Mouse (Mus musculus) testis, adult 10 weeks (tissue): Measurements from ENCODE around the gene Tmtc1. TPM values are rescaled to one million over a fixed set of nuclear protein-coding genes. Genes with fewer than 3 reads are reported as not detected.

Experiments used
- polyA plus RNA-seq: library from polyadenylated mRNA; stranded (reverse); fragments of 350-450 nt; fragmentation: Illumina TruSeq; extraction: RNeasy Lipid Tissue Mini Kit (QIAGEN cat#74804); gene quantifications from one replicate; pipeline ENCODE4 v1.2.3, GENCODE M21; 2014; ENCODE audit warnings: low read depth, low replicate concordance

The Tmtc1 gene
- 5.9 TPM for polyA plus RNA-seq

DNA sequence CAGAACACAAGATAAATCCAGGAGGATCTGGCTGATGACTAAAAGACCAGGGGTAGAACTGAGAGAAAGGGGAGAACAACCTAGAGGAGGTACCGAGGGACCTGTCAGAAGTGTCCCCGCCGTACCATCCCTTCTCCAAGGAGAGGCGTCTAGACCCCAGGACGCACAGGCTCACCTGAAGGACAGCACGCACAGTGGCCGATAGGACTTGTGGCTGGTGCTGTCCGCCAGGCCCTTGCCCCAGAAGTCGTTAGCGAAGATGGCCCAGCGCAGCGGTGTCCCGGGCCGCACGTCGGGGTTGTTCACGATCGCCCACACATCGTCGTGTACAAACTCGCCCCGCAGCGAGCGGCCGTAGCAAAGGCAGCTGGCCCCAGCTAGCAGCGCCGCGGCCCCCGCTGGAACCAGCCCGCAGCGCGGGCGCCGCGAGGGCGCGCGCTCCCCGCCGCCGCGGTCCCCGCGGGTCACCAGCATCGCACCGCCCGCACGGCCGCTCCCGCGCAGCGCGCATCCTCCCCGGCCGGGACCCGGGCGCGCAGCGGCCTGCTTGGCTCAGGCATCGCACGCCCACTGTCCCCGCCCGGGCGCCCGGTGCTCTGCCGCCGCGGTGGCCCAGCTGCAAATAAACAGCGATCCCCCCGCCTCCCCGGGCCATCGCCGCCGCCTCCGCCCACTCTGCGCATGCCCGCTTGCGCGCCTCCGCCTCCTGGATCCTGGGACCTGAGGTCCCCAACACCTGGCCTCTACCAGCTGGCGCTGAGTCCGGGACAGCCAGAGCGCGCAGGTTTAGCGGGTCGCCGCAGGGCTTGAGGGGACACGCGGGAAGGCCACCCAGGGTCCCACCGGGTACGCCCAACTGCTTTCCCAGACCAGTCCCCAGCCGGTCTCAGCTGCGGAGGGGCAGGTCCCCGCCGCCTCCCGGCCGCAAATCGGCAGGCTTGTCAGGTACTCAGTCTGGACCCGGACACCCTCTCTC is at the start of gene Tmtc1:
TSS of gene Tmtc1 (minus strand) at position 664 of the 976 bp plus-strand sequence.

GRCm38 (mm10) chr6:148211897-148212680 is 232.1 kb downstream of the Tmtc1 start, which contains the start of gene Ergic2:
Ergic2 (minus strand) TSS chr6:148212374.

Other genes starting within 250 kb of the Tmtc1 start
- gene Ergic2, start 232.0 kb downstream of the Tmtc1 start, polyA plus RNA-seq = 933 TPM